Mouse (Mus musculus) kidney, embryonic 15.5 days (tissue): ENCODE results near the gene Krt83. TPM values are rescaled to one million over a fixed set of nuclear protein-coding genes. Genes with fewer than 3 reads are reported as not detected.
A peak's percentile ranks its signal among the peaks of the same experiment; 100 is the strongest.

Experiments used
- ATAC-seq: fragments of 200-750 bp; cut with Nextera tagmentation; replicated peaks from 2 replicates; pipeline ENCODE4 v1.8.0; 2017; ENCODE audit warnings: moderate TSS enrichment; ENCODE audit not compliant: low FRiP score
- H3K27ac ChIP-seq: fragments of 300-500 bp; sonication (generic); 2 replicates; pipeline ENCODE4 v1.5.1; 2015; ENCODE audit warnings: mild to moderate bottlenecking, inconsistent platforms
- H3K27me3 ChIP-seq: fragments of 300-500 bp; sonication (generic); 2 replicates; pipeline ENCODE4 v1.6.1; 2015; ENCODE audit warnings: inconsistent platforms
- H3K36me3 ChIP-seq: fragments of 300-500 bp; sonication (generic); 2 replicates; pipeline ENCODE4 v1.6.1; 2015; ENCODE audit warnings: inconsistent platforms
- H3K4me1 ChIP-seq: fragments of 300-500 bp; sonication (generic); 2 replicates; pipeline ENCODE4 v1.6.1; 2015; ENCODE audit warnings: inconsistent platforms
- H3K4me2 ChIP-seq: fragments of 300-500 bp; sonication (generic); 2 replicates; pipeline ENCODE4 v1.6.1; 2015; ENCODE audit warnings: moderate library complexity, mild to moderate bottlenecking, inconsistent platforms
- H3K4me3 ChIP-seq: fragments of 300-500 bp; sonication (generic); replicated peaks from 2 replicates; pipeline ENCODE4 v1.5.1; 2015; ENCODE audit warnings: mild to moderate bottlenecking, inconsistent platforms
- H3K9ac ChIP-seq: fragments of 300-500 bp; sonication (generic); 2 replicates; pipeline ENCODE4 v1.6.1; 2015; ENCODE audit warnings: mild to moderate bottlenecking, inconsistent platforms
- H3K9me3 ChIP-seq: fragments of 300-500 bp; sonication (generic); replicated peaks from 2 replicates; pipeline ENCODE4 v1.6.1; 2016; ENCODE audit warnings: inconsistent platforms
- WGBS: fragments of 180-500 bp; shearing (Covaris S2); methylation state at CpG from one replicate; pipeline ENCODE4 v1.1.7; 2015; ENCODE audit warnings: mixed read lengths; 5-methylcytosine and 5-hydroxymethylcytosine counted together
- polyA plus RNA-seq: library from polyadenylated mRNA; unstranded; fragments of >200 nt; fragmentation: Nextera tagmentation; extraction: Ambion mirVana; gene quantifications from 2 replicates; pipeline ENCODE4 v1.2.1, GENCODE M21; 2015

Krt83 gene
- polyA plus RNA-seq, 1 experiment from 2014 or later = not detected

DNA sequence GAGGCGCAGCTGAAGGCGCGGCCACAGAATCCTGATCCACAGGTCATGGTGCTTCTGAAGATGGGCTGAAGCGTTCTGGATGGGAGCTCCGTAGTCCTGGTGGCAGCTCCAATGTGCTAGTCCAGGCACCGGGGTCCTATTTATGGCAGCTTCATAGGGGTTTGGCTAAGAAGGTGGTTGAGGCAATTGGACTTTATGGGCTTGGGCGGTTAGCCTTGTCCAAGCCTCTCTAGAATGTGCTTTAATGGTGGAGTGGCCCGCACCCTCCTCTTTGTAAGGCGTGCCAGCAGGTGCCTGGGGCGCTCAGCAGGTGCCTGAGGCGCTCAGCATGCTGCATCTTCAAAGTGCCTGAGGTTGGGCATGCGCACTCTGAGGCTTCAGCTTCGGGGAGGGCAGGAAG is 27.7 kb downstream of the Krt83 start, which contains the start of gene Krt81:
Gene Krt81, minus strand, starts transcription at position 101 of the 400 bp plus-strand sequence.
- 71% methylated on average over 13 of the region's 13 CpGs for WGBS
- Histone ChIP-seq H3K27me3 (no peaks in the 10 kb centered on the region), H3K9ac (no peak within 1 kb of the TSS), H3K4me2 (no peak within 1 kb of the TSS), H3K4me3 (no peak within 1 kb of the TSS), H3K36me3 (no peaks in the 10 kb centered on the region), H3K9me3 (no peaks in the 10 kb centered on the region), H3K27ac (no peak within 1 kb of the TSS), H3K4me1 (peaks cover 5% of the 10 kb centered on the region; the same call in 1 of the 2 replicates)
- ATAC-seq = no peak

DNA sequence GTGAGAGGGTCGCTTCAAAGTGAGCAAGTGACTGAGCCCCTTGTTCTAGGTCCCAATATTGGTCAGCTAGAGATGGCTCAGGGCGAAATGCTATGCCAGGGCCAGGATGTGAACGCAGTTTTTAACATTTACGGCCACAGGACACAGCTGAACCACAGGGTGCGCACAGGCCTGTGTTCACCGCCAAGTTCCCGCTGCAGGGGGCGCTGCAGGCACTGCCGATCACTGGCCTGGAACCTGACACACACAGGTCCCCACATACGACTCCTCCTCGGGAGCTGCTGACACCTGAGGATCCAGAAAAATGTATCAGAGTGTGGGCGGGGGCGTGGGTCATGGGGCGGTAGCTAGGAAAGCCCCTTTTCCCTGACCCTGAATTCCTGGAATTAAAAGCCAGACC is 32.0 kb downstream of the Krt83 start:
- no peak for ATAC-seq
- Histone ChIP-seq H3K4me2 (no peak overlapping the region), H3K27me3 (no peaks in the 10 kb centered on the region), H3K27ac (no peak overlapping the region), H3K36me3 (no peaks in the 10 kb centered on the region), H3K9me3 (no peaks in the 10 kb centered on the region), H3K9ac (no peak overlapping the region), H3K4me1 (peaks cover 8% of the 10 kb centered on the region; the same call in 1 of the 2 replicates), H3K4me3 (no peak overlapping the region)
- 70% methylated on average over 14 of the region's 14 CpGs for WGBS

DNA sequence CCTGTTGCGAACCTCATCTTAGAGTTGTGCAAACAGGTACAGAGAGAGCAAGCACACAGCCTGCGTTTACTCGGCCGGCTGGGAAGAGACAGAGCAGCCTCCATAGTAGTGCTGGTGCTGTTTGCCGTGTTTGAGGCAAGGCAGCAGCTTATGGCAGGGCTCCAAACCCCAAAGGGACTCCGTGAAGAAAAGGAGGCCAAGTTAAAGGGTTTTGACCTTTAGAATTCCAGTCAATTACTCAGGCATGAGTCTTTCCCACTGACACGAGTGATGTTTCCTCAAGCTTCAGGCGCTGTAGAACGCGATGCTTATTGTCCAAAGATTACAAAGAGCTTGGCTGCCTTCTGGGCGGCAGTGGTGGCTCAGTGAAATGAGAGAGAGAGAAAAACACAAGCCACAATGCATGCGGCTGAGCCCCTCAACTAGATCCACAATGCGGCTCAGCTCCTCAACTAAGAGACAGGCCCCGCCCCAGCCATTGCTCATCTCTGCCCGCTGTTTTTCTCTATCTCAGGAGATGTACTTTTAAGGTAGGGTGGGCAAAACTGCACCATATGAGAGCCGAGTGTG is 32.9 kb downstream of the Krt83 start:
- Histone ChIP-seq H3K9me3 (no peaks in the 10 kb centered on the region), H3K4me2 (no peak overlapping the region), H3K27me3 (no peaks in the 10 kb centered on the region), H3K4me3 (no peak overlapping the region), H3K27ac (no peak overlapping the region), H3K9ac (no peak overlapping the region), H3K4me1 (peaks cover 9% of the 10 kb centered on the region; the same call in 1 of the 2 replicates), H3K36me3 (no peaks in the 10 kb centered on the region)
- 62% methylated on average over 16 of the region's 16 CpGs for WGBS
- no peak for ATAC-seq

DNA sequence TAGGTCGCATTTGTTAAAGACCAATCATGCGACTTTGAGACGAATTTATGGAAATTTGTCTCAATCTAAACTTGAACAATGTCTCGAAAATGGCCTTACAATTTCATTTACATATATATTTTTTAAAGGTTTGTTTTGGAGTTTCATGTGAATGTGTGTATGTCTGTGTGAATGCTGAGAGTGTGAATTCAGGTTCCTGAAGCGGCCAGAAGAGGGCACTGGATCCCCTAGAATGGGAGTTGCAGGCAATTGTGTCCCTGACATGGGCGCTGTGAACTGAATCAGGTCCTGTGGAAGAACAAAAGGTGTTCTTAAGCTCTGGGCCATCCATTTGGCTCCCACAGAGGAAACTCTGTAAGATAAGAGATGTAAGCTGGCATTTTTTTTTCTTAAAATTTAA is 35.4 kb downstream of the Krt83 start:
- no peak overlapping the region for H3K4me2 ChIP-seq
- no peak overlapping the region for H3K4me3 ChIP-seq
- H3K4me1 ChIP-seq = peaks cover 12% of the 10 kb centered on the region; the same call in 1 of the 2 replicates
- H3K27ac ChIP-seq = no peak overlapping the region
- no peak for ATAC-seq
- H3K27me3 ChIP-seq = no peaks in the 10 kb centered on the region
- WGBS = 93% methylated on average over 6 of the region's 6 CpGs
- no peak overlapping the region for H3K9ac ChIP-seq
- H3K36me3 ChIP-seq = no peaks in the 10 kb centered on the region
- no peaks in the 10 kb centered on the region for H3K9me3 ChIP-seq

DNA sequence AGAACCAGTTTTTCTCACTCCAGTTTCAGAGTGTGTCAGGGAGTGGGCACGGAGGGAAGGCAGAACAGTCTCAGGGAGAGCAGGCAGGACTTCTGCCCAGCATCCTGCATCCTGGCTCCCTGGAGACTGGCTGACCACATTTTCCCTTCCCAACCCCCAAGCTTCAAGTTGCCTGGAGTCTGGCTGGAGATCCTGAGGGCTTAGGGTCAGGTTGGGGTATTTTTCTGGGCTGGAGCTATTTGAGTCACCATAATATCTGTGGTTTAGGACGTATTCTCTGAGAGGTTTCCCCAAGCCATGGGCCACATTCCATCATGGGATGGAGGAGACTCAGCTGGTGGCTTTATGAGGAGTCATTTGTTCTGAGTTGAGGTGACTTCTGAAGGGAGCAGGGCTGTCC is 36.0 kb downstream of the Krt83 start:
- Histone ChIP-seq H3K27me3 (no peaks in the 10 kb centered on the region), H3K4me1 (peaks cover 12% of the 10 kb centered on the region; the same call in 1 of the 2 replicates), H3K4me3 (no peak overlapping the region), H3K36me3 (no peaks in the 10 kb centered on the region), H3K4me2 (no peak overlapping the region), H3K27ac (no peak overlapping the region), H3K9me3 (no peaks in the 10 kb centered on the region), H3K9ac (no peak overlapping the region)
- WGBS = 60% methylated on average over 2 of the region's 2 CpGs
- no peak for ATAC-seq

DNA sequence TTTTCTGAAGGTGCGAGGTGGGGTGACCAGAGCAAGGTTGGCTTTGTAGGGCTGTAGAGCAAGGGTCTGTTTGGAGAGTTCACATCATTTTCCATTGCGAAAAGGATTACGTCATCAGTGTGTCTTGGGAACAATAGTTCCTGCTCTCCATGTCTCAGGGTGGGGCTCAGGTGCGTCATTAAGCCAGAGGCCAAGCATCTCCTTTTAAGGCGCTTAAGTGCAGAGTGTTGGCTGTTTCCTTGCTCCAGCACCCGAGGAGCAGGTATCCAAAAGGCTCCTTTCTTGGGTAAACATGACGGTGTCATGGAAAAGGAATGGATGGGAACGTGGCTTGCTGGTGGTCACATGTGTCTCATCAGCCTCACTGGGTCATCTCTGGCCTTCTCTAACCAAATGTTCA is 36.5 kb downstream of the Krt83 start:
- no peaks in the 10 kb centered on the region for H3K9me3 ChIP-seq
- no peak for ATAC-seq
- no peak overlapping the region for H3K27ac ChIP-seq
- H3K36me3 ChIP-seq = no peaks in the 10 kb centered on the region
- H3K27me3 ChIP-seq = no peaks in the 10 kb centered on the region
- H3K4me3 ChIP-seq = no peak overlapping the region
- no peak overlapping the region for H3K4me2 ChIP-seq
- H3K9ac ChIP-seq = no peak overlapping the region
- 86% methylated on average over 8 of the region's 8 CpGs for WGBS
- peaks cover 12% of the 10 kb centered on the region; the same call in 1 of the 2 replicates for H3K4me1 ChIP-seq

DNA sequence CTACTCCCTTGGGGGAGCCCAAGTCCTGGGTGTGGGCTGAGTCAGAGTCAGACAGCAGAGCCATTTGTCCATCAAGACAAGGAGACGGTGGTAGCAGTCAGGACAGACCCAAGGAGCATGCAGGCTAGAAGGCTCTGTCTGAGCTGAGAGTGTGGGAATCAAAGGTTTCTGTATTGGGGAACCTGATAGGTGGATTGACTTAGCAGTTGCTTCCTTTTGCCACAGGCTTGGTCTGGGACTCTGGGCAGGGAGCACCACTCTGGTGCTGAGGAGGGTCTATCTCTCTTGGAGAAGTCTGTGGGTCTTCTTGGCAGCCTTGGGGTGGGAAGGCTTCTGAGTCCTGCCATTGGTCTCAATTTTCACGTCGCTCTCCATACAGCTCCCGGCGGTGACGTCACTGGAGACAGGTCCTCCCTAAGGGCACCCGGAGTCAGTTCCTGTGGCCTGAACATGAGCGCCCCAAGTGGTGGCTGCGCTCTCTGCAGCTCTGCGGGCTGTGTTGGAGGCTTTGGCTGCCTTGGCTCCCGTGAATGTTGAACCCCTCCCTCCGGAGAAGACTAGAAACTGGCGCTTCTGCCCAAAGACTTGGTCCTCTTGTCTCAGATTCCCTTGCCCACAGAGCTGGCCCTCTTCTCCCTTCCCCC is 38.1 kb downstream of the Krt83 start:
- Histone ChIP-seq H3K4me3 (no peak overlapping the region), H3K36me3 (no peaks in the 10 kb centered on the region), H3K4me1 (peaks cover 6% of the 10 kb centered on the region; the same call in 1 of the 2 replicates), H3K27ac (no peak overlapping the region), H3K9ac (no peak overlapping the region), H3K27me3 (no peaks in the 10 kb centered on the region), H3K4me2 (peak overlapping the region; percentile 40; the same call in 1 of the 2 replicates), H3K9me3 (no peaks in the 10 kb centered on the region)
- ATAC-seq = peak; percentile 52; the same call in 1 of the 2 replicates
- 4% methylated on average over 13 of the region's 13 CpGs for WGBS

DNA sequence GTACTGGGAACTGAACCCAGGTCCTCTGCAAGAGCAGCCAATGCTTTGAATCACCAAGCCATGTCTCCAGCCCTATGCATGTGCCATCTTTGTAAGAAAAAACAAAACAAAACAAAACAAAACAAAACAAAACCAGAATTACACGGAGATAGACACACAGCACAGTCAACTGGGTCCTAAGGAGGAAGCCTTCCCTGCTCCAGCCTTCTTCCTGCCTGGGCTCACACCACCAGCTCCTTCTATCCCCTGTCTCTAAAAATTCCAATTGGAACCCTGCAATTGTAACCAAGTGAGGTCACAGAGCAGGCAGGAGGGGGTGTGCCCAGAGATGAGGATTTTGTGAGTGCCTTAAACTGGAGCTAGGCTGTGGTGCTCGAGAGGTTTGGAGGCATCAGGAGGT is 43.9 kb downstream of the Krt83 start, which contains the start of gene Krt88:
Gene Krt88, plus strand, starts transcription at position 301 of the 400 bp plus-strand sequence.
- no peaks in the 10 kb centered on the region for H3K36me3 ChIP-seq
- H3K9me3 ChIP-seq = no peaks in the 10 kb centered on the region
- H3K4me3 ChIP-seq = no peak within 1 kb of the TSS
- no peak for ATAC-seq
- WGBS = 66% methylated on average over 2 of the region's 2 CpGs
- H3K4me1 ChIP-seq = no peaks in the 10 kb centered on the region
- no peaks in the 10 kb centered on the region for H3K27me3 ChIP-seq
- no peak within 1 kb of the TSS for H3K27ac ChIP-seq
- no peak within 1 kb of the TSS for H3K4me2 ChIP-seq
- no peak within 1 kb of the TSS for H3K9ac ChIP-seq

DNA sequence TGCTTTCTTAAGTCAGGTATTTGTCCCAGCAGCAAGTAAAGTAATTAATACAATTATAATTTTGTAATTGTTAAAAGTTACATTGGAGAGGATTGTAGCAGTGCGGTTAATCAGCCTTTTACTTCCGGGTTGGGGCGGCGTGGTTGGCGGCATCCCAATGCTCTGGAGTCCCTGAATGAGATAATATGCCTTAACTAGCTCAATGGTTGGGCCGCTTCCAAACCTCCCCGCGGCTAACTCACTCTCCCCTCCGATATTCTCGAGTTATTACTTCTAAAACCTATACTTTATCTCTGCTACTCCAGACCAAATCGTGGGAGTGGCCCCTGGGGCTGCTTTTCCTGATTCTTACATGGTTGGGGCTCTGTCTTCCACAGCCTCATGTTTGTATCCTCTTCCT is 44.7 kb downstream of the Krt83 start:
- H3K9me3 ChIP-seq = no peaks in the 10 kb centered on the region
- no peak overlapping the region for H3K4me3 ChIP-seq
- H3K9ac ChIP-seq = no peak overlapping the region
- H3K4me1 ChIP-seq = no peaks in the 10 kb centered on the region
- H3K27me3 ChIP-seq = no peaks in the 10 kb centered on the region
- 75% methylated on average over 11 of the region's 11 CpGs for WGBS
- ATAC-seq = no peak
- H3K36me3 ChIP-seq = no peaks in the 10 kb centered on the region
- no peak overlapping the region for H3K27ac ChIP-seq
- H3K4me2 ChIP-seq = no peak overlapping the region

DNA sequence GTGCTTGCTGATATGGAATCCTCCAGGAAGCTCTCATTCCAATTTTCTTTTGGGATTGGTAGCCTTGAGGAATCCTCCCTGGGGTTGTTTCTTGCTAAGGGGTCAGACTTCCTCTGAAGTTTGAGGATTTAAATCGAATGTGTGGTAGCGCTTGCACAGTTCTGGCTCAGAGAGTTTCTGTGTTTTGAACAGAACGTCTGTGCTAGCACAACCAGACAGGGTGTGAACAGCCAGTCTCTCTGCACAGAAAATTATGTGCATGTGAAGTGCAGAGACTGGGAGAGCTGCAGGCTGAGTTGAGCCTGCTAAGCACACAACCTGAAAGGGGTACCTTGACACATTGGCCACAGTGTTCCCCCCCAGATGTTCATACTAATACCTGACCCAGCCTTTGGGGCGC is 50.5 kb downstream of the Krt83 start:
- ATAC-seq = no peak
- no peaks in the 10 kb centered on the region for H3K36me3 ChIP-seq

DNA sequence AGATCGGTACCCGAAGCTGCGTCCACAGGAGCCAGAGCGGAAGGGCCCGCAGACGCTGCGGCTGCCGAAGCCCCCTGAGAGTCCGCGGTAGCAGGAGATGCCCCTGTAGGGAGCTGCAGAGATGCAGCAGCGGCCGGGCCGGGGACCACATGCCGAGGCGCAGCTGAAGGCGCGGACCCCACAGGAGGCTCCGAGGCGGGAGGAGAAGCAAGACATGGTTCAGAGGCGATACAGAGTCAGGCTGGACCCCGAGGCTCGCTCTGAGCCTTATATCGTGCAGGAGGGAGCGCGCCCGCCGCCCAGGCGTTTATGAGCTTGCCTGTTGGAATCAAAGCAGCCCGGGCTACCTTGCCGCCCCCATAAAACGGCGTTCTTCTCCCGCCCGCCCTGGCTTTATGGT is 52.8 kb downstream of the Krt83 start, which contains the start of gene Krt87:
Gene Krt87, minus strand, starts transcription at position 250 of the 400 bp plus-strand sequence.
- H3K9ac ChIP-seq = no peak within 1 kb of the TSS
- H3K27ac ChIP-seq = no peak within 1 kb of the TSS
- H3K4me3 ChIP-seq = peak within 1 kb of the TSS; percentile 17

More for the DNA sequence above, 50.5 kb downstream of the Krt83 start:
- WGBS = 66% methylated on average over 4 of the region's 4 CpGs
- no peak overlapping the region for H3K9ac ChIP-seq
- H3K27me3 ChIP-seq = peaks cover 43% of the 10 kb centered on the region
- H3K9me3 ChIP-seq = no peaks in the 10 kb centered on the region
- no peak overlapping the region for H3K27ac ChIP-seq
- H3K4me1 ChIP-seq = peaks cover 7% of the 10 kb centered on the region
- no peak overlapping the region for H3K4me2 ChIP-seq
- H3K4me3 ChIP-seq = no peak overlapping the region

DNA sequence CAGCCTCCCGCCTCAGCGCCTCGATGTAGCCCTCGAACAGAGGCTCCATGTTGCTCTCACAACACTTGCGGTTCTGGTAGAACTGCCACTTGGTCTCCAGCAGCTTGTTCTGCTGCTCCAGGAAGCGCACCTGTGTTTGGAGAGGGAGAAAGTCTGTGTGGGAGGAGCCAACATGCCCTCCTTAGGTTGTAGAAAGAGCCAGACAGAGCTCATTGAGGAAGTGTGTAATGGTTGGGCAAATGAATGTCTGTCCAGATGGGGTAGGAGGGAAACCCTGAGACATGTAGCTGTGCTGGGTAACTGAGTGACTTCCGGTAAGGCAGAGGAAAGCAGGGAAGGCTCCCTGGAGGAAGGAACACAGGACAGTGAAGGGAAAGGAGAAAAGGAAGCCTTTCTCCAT is 54.7 kb downstream of the Krt83 start:
- Histone ChIP-seq H3K9ac (no peak overlapping the region), H3K27me3 (peaks cover 43% of the 10 kb centered on the region), H3K36me3 (no peaks in the 10 kb centered on the region), H3K9me3 (no peaks in the 10 kb centered on the region), H3K4me3 (no peak overlapping the region), H3K4me1 (peaks cover 7% of the 10 kb centered on the region), H3K27ac (no peak overlapping the region), H3K4me2 (no peak overlapping the region)
- no peak for ATAC-seq
- 87% methylated on average over 7 of the region's 7 CpGs for WGBS

More for the DNA sequence above, 52.8 kb downstream of the Krt83 start, which contains the start of gene Krt87:
- 2% methylated on average over 34 of the region's 34 CpGs for WGBS
- Histone ChIP-seq H3K4me2 (peak within 1 kb of the TSS; percentile 56), H3K27me3 (peaks cover 43% of the 10 kb centered on the region), H3K9me3 (no peaks in the 10 kb centered on the region), H3K36me3 (no peaks in the 10 kb centered on the region), H3K4me1 (peaks cover 7% of the 10 kb centered on the region)
- ATAC-seq = no peak
